Mouse (Mus musculus) forebrain, embryonic 13.5 days (tissue): ENCODE results near the gene Plcb1. TPM values are rescaled to one million over a fixed set of nuclear protein-coding genes. Genes with fewer than 3 reads are reported as not detected.
"Not testable (repeated sequence)": the region's sequence is repeated elsewhere in the genome, so short reads cannot be mapped to it uniquely, and the experiment has no call there.

Source experiments
- ATAC-seq: fragments of 200-750 bp; cut with Nextera tagmentation; 2 replicates; pipeline ENCODE4 v1.8.0; 2017
- H3K27ac ChIP-seq: fragments of 300-500 bp; sonication (generic); 2 replicates; pipeline ENCODE4 v1.5.1; 2015; ENCODE audit warnings: inconsistent platforms, mild to moderate bottlenecking, moderate library complexity
- H3K27me3 ChIP-seq: fragments of 300-500 bp; sonication (generic); 2 replicates; pipeline ENCODE4 v1.6.1; 2015; ENCODE audit warnings: mild to moderate bottlenecking, inconsistent platforms
- H3K36me3 ChIP-seq: fragments of 300-500 bp; sonication (generic); 2 replicates; pipeline ENCODE4 v1.6.1; 2015; ENCODE audit warnings: mild to moderate bottlenecking, inconsistent platforms; ENCODE audit not compliant: poor library complexity, severe bottlenecking
- H3K4me1 ChIP-seq: fragments of 300-500 bp; sonication (generic); 2 replicates; pipeline ENCODE4 v1.6.1; 2015; ENCODE audit warnings: inconsistent platforms
- H3K4me2 ChIP-seq: fragments of 300-500 bp; sonication (generic); 2 replicates; pipeline ENCODE4 v1.6.1; 2015; ENCODE audit warnings: inconsistent platforms, mild to moderate bottlenecking, moderate library complexity
- H3K4me3 ChIP-seq: fragments of 300-500 bp; sonication (generic); 2 replicates; pipeline ENCODE4 v1.5.1; 2015; ENCODE audit warnings: mild to moderate bottlenecking, inconsistent platforms
- H3K9ac ChIP-seq: fragments of 300-500 bp; sonication (generic); 2 replicates; pipeline ENCODE4 v1.6.1; 2015; ENCODE audit warnings: mild to moderate bottlenecking, inconsistent platforms
- H3K9me3 ChIP-seq: fragments of 300-500 bp; sonication (generic); replicated peaks from 2 replicates; pipeline ENCODE4 v1.6.1; 2016; ENCODE audit warnings: inconsistent platforms
- WGBS: fragments of 180-500 bp; shearing (Covaris S2); methylation state at CpG from one replicate; pipeline ENCODE4 v1.1.7; 2015; 5-methylcytosine and 5-hydroxymethylcytosine counted together
- polyA plus RNA-seq: library from polyadenylated mRNA; unstranded; fragments of >200 nt; fragmentation: Nextera tagmentation; extraction: Ambion mirVana; gene quantifications from 2 replicates; pipeline ENCODE4 v1.2.1, GENCODE M21; 2015

The Plcb1 gene
- polyA plus RNA-seq, 1 experiment from 2014 or later = 27.3 TPM

DNA sequence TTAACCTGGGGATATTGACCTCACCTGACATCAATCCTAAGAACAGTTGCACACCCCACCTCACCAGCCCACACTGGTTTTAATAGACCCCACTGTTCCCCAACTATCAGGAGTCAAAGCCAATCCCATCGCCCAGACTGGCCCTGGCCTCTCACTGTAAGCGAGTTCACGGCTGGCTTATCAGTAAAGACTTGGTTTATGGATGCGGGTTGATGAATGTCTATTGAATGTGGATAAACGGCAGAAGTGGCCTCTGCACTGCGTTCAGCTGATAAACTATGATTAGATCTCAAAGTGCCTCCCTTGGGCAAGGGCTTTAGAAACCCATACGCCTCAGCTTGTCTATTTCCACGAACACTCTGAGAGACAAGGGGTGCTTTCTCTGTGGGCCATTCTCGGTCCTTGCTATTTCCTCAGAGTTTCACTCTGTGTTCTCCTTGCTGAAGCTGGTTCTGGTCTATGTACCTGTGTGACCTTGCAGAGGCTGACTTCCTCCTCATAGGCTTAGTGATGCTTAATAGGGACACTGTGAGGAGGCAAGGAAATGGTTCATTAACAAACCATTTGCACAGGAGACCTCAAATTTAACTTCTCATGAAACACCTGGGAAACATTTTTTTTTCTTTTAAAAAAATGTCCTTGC is 203.9 kb downstream of the Plcb1 start:
- ATAC-seq = no peak
- WGBS = 89% methylated on average over 9 of the region's 9 CpGs
- no peaks in the 10 kb centered on the region for H3K4me1 ChIP-seq
- no peak overlapping the region for H3K4me2 ChIP-seq
- no peak overlapping the region for H3K4me3 ChIP-seq
- no peaks in the 10 kb centered on the region for H3K36me3 ChIP-seq
- H3K27me3 ChIP-seq = no peaks in the 10 kb centered on the region
- H3K9ac ChIP-seq = no peak overlapping the region
- no peaks in the 10 kb centered on the region for H3K9me3 ChIP-seq
- H3K27ac ChIP-seq = no peak overlapping the region

DNA sequence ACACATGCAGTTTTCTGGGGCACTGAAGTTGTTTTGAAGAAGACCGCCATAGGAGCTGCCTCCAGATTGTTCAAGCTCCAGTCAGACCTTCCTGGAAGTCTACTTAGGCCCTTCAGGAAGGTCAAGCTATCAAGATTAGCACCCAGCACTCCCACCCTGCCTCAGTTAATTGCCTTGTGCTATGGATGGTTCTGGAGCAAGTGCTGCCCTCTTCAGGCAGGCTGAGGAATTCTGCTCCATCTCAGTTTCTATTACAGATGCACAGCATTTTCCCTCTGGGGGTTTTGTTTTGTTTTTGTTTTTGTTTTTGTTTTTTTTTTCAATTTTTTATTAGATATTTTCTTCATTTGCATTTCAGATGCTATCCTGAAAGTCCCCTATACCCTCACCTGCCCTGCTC is 221.3 kb downstream of the Plcb1 start:
- no peak for ATAC-seq
- no peaks in the 10 kb centered on the region for H3K9me3 ChIP-seq
- no peaks in the 10 kb centered on the region for H3K27me3 ChIP-seq
- H3K4me3 ChIP-seq = no peak overlapping the region
- H3K27ac ChIP-seq = no peak overlapping the region
- H3K4me2 ChIP-seq = no peak overlapping the region
- no peak overlapping the region for H3K9ac ChIP-seq
- H3K4me1 ChIP-seq = no peaks in the 10 kb centered on the region
- WGBS = 90% methylated on average over 1 of the region's 1 CpGs
- H3K36me3 ChIP-seq = no peaks in the 10 kb centered on the region

DNA sequence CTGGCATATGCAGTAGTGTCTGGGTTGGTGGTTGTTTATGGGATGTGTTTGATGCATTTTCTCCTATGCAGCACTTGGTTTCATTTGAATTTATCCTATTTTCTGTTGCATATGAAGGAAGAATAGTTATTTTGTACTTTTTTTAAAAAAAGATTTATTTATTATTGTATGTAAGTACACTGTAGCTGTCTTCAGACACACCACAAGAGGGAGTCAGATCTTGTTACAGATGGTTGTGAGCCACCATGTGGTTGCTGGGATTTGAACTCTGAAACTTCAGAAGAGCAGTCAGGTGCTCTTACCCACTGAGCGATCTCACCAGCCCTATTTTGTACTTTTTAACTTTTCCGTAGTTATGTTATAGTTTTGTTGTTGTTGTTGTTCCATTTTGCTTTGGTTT is 222.0 kb downstream of the Plcb1 start:
- WGBS = 97% methylated on average over 2 of the region's 2 CpGs
- H3K27ac ChIP-seq = not testable (repeated sequence)

DNA sequence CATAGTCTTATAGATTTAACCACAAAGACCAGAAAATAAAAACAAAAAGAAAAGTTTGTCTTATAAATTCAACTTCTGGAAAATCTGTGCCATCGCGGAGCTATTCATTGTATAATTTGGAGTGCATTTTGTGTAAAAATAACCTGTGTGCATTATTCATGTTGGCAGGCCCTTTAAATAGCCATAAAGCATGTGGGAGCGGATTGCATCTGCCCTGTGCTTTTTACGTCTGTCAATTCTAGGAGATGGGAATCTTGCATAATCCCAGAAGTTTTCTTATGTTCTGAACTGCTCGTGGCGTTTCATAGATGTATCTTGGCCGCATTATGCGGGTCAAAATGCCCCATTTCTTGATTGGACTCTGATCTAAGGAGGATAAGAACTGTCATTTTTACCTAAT is 224.5 kb downstream of the Plcb1 start:
- Histone ChIP-seq H3K4me2 (no peak overlapping the region), H3K4me3 (no peak overlapping the region), H3K9ac (no peak overlapping the region), H3K27ac (no peak overlapping the region), H3K36me3 (no peaks in the 10 kb centered on the region), H3K9me3 (no peaks in the 10 kb centered on the region), H3K4me1 (no peaks in the 10 kb centered on the region), H3K27me3 (no peaks in the 10 kb centered on the region)
- no peak for ATAC-seq
- WGBS = 84% methylated on average over 8 of the region's 8 CpGs

More for the DNA sequence above, 222.0 kb downstream of the Plcb1 start:
- not testable (repeated sequence) for H3K27me3 ChIP-seq, H3K4me3 ChIP-seq, H3K4me1 ChIP-seq, ATAC-seq, H3K4me2 ChIP-seq, H3K9ac ChIP-seq, H3K9me3 ChIP-seq, H3K36me3 ChIP-seq

GRCm38 (mm10) chr2:135015501-135015900 is 229.6 kb downstream of the Plcb1 start:
- H3K27ac ChIP-seq = no peak overlapping the region
- no peaks in the 10 kb centered on the region for H3K9me3 ChIP-seq
- no peaks in the 10 kb centered on the region for H3K27me3 ChIP-seq
- no peak overlapping the region for H3K4me2 ChIP-seq
- no peaks in the 10 kb centered on the region for H3K36me3 ChIP-seq
- no peaks in the 10 kb centered on the region for H3K4me1 ChIP-seq
- no peak overlapping the region for H3K4me3 ChIP-seq
- 72% methylated on average over 6 of the region's 6 CpGs for WGBS
- no peak for ATAC-seq
- H3K9ac ChIP-seq = no peak overlapping the region

GRCm38 (mm10) chr2:135018275-135018674 is 232.4 kb downstream of the Plcb1 start:
- no peak overlapping the region for H3K4me2 ChIP-seq
- no peaks in the 10 kb centered on the region for H3K36me3 ChIP-seq
- ATAC-seq = no peak
- no peak overlapping the region for H3K27ac ChIP-seq
- H3K9me3 ChIP-seq = no peaks in the 10 kb centered on the region
- 77% methylated on average over 1 of the region's 1 CpGs for WGBS
- H3K4me1 ChIP-seq = no peaks in the 10 kb centered on the region
- H3K4me3 ChIP-seq = no peak overlapping the region
- no peaks in the 10 kb centered on the region for H3K27me3 ChIP-seq
- H3K9ac ChIP-seq = no peak overlapping the region

- ATAC-seq = no peak
- H3K27me3 ChIP-seq = no peaks in the 10 kb centered on the region
- no peak overlapping the region for H3K27ac ChIP-seq
- H3K4me3 ChIP-seq = no peak overlapping the region
- H3K36me3 ChIP-seq = no peaks in the 10 kb centered on the region
- H3K4me1 ChIP-seq = no peaks in the 10 kb centered on the region
- 88% methylated on average over 2 of the region's 2 CpGs for WGBS
- H3K4me2 ChIP-seq = no peak overlapping the region
- H3K9ac ChIP-seq = no peak overlapping the region
- no peaks in the 10 kb centered on the region for H3K9me3 ChIP-seq
These were observed 232.8 kb downstream of the Plcb1 start for GRCm38 (mm10) chr2:135018708-135019107.

DNA sequence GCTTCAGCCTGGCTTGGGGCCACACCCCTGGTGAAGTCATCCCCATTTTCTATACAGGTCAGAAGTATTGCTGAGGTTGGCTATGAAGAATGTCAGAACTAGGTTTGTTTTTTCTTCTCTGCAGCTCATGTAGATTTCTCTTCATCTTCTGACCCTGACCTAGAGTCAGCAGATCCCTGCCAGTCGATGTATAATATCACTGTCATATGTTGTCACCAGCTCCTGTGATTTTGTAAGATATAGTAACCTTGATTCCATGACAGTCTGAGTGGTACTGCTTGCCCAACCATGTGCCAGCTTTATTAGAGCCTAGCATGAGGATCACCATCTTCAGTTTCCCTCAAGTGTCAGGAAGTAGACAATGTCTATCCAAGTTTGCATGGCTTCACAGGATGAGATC is 233.7 kb downstream of the Plcb1 start:
- Histone ChIP-seq H3K4me3 (no peak overlapping the region), H3K4me1 (no peaks in the 10 kb centered on the region), H3K27ac (no peak overlapping the region), H3K9me3 (no peaks in the 10 kb centered on the region), H3K36me3 (no peaks in the 10 kb centered on the region), H3K4me2 (no peak overlapping the region), H3K9ac (no peak overlapping the region), H3K27me3 (no peaks in the 10 kb centered on the region)
- ATAC-seq = no peak
- 93% methylated on average over 1 of the region's 1 CpGs for WGBS

- Histone ChIP-seq H3K4me2 (peak overlapping the region; percentile 42), H3K4me1 (peaks cover 10% of the 10 kb centered on the region), H3K9me3 (no peaks in the 10 kb centered on the region), H3K36me3 (no peaks in the 10 kb centered on the region), H3K9ac (0 out of 2 replicates have a peak overlapping the region, but pooled peaks have one; percentile 30), H3K4me3 (peak overlapping the region; percentile 7; the same call in 1 of the 2 replicates), H3K27me3 (no peaks in the 10 kb centered on the region), H3K27ac (peak overlapping the region; percentile 44; the same call in 1 of the 2 replicates)
- 12% methylated on average over 5 of the region's 5 CpGs for WGBS
- ATAC-seq = peak; percentile 61
These were observed 243.4 kb downstream of the Plcb1 start for GRCm38 (mm10) chr2:135029288-135029687.

DNA sequence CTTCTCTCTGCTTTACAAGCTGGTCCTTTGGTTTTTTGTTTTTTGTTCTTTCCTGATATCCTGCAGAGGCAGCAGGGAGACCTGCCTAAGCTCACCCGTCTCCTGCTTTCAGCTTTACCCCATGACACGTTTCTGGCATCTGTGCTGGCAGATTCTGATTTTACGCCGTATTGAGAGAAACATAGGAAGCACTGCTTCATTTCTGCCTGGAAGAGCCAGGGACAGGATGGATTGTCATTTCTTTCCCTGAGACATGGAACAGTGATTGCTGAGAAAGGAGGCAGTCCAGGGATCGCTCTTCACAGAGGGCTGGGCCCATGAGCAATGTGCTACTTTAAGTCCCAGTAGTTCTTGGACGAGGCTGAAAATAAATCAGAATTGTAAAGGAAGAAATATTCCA is 243.8 kb downstream of the Plcb1 start:
- peak overlapping the region; percentile 7; the same call in 1 of the 2 replicates for H3K4me3 ChIP-seq
- peaks cover 10% of the 10 kb centered on the region for H3K4me1 ChIP-seq
- no peaks in the 10 kb centered on the region for H3K27me3 ChIP-seq
- peak overlapping the region; percentile 44; the same call in 1 of the 2 replicates for H3K27ac ChIP-seq
- peak; percentile 63 for ATAC-seq
- H3K9ac ChIP-seq = 0 out of 2 replicates have a peak overlapping the region, but pooled peaks have one; percentile 30
- 20% methylated on average over 6 of the region's 6 CpGs for WGBS
- no peaks in the 10 kb centered on the region for H3K9me3 ChIP-seq
- no peaks in the 10 kb centered on the region for H3K36me3 ChIP-seq
- peak overlapping the region; percentile 42 for H3K4me2 ChIP-seq

- H3K27me3 ChIP-seq = no peaks in the 10 kb centered on the region
- H3K9ac ChIP-seq = no peak overlapping the region
- WGBS = 35% methylated on average over 4 of the region's 4 CpGs
- no peak overlapping the region for H3K27ac ChIP-seq
- ATAC-seq = no peak
- no peaks in the 10 kb centered on the region for H3K36me3 ChIP-seq
- H3K4me1 ChIP-seq = no peaks in the 10 kb centered on the region
- no peak overlapping the region for H3K4me3 ChIP-seq
- no peaks in the 10 kb centered on the region for H3K9me3 ChIP-seq
- H3K4me2 ChIP-seq = no peak overlapping the region
These were observed 249.9 kb downstream of the Plcb1 start for GRCm38 (mm10) chr2:135035640-135036260.

GRCm38 (mm10) chr2:135048791-135049190 is 262.9 kb downstream of the Plcb1 start:
- Histone ChIP-seq H3K9me3 (no peaks in the 10 kb centered on the region), H3K9ac (no peak overlapping the region), H3K27ac (no peak overlapping the region), H3K36me3 (no peaks in the 10 kb centered on the region), H3K4me3 (no peak overlapping the region), H3K4me2 (no peak overlapping the region), H3K4me1 (no peaks in the 10 kb centered on the region), H3K27me3 (no peaks in the 10 kb centered on the region)
- ATAC-seq = no peak
- 75% methylated on average over 2 of the region's 2 CpGs for WGBS
